Mouse (Mus musculus): ENCODE measurements around the gene Megf9.

DNA sequence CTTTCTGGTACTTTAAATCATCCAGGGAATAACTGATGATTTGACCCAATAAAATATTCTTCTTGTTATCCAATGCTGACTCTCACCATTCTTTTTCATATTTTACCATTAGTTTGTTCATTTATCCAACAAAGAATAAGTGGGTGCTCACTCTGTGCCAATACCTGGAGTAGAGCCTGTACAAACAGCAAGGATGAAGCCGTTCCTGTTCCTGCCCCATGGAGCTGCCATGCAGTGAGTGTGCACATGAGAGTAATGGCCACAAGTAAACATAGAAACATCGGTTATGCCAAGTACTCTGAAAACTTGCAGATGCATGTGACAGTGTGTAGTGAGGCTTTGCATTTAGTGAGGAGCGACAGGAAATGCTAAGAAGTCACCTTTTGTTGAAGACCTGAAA, 82.6 kb downstream of the Megf9 start:
- no peak for TF ChIP-seq CTCF (IDR thresholded peaks at IDR 0.05; ENCODE audit: borderline replicate concordance, insufficient read depth, low read depth, low read length)
- no peak for TF ChIP-seq POLR2A (IDR thresholded peaks at IDR 0.05; ENCODE audit: borderline replicate concordance, insufficient read depth, low read length)
